Mouse (Mus musculus): ENCODE results near the gene B4galnt1.

The B4galnt1 gene

GRCm38 (mm10) chr10:127213704-127214421, 48.8 kb downstream of the B4galnt1 start:
- no peak for DNase-seq

- DNase-seq = no peak
These were observed 49.4 kb downstream of the B4galnt1 start for GRCm38 (mm10) chr10:127214422-127214803.

- no peak for DNase-seq
These were observed 51.4 kb downstream of the B4galnt1 start for GRCm38 (mm10) chr10:127216456-127216855.

- DNase-seq = no peak
These were observed 52.2 kb downstream of the B4galnt1 start for GRCm38 (mm10) chr10:127217177-127217576.

GRCm38 (mm10) chr10:127218339-127218738, 53.3 kb downstream of the B4galnt1 start:
- DNase-seq = no peak

Measured in thymus, adult 18-20 months (tissue).